9 mouse cellular contexts compared by ENCODE assay signal in genomic region chr8:109416327-109417100, GRCm38 (mm10).
A peak's percentile ranks its signal among the peaks of the same experiment; 100 is the strongest.
DNase-seq lines count a peak whose midpoint lies in the region; ATAC-seq lines count a peak whose summit lies in the region.
"Had no signal": no experiment of that assay in that cellular context is flagged by ENCODE, and none has a peak within 500 bp of the region (broad histone marks: within the 10 kb centered on the region; RNA-seq: fewer than 3 reads in every experiment).

No protein-coding gene starts in this region.

- no peak overlapping the region for H3K27ac ChIP-seq in embryonic facial prominence, embryonic 14.5 days (replicated peaks; ENCODE audit: low read depth, low read length)
- H3K27ac ChIP-seq in neural tube, embryonic 14.5 days (ENCODE audit: low read depth, low read length) = peak overlapping the region; percentile 70
- H3K27ac ChIP-seq in liver, embryonic 11.5 days (ENCODE audit: low read depth, low read length) = no peak overlapping the region
- no peak overlapping the region for H3K27ac ChIP-seq in kidney, embryonic 16.5 days (ENCODE audit: low read length)
- H3K27ac ChIP-seq in intestine, embryonic 16.5 days (ENCODE audit: low read length) = no peak overlapping the region
- H3K27ac ChIP-seq: embryonic facial prominence, embryonic 15.5 days had no signal

- no peaks in the 10 kb centered on the region for H3K4me1 ChIP-seq in embryonic facial prominence, embryonic 14.5 days (ENCODE audit: control insufficient read depth, insufficient read depth, low read length)
- H3K4me1 ChIP-seq in neural tube, embryonic 14.5 days (ENCODE audit: control insufficient read depth, insufficient read depth, low read length) = peaks cover 28% of the 10 kb centered on the region
- no peaks in the 10 kb centered on the region for H3K4me1 ChIP-seq in liver, embryonic 11.5 days (replicated peaks; ENCODE audit: control insufficient read depth, insufficient read depth, low read length)
- peaks cover 10% of the 10 kb centered on the region; the same call in 1 of the 2 replicates for H3K4me1 ChIP-seq in kidney, embryonic 16.5 days (ENCODE audit: insufficient read depth, low read length)
- H3K4me1 ChIP-seq in intestine, embryonic 16.5 days (ENCODE audit: control insufficient read depth, insufficient read depth, low read length) = no peaks in the 10 kb centered on the region

- no peak overlapping the region for H3K4me3 ChIP-seq in embryonic facial prominence, embryonic 14.5 days (ENCODE audit: low read depth, low read length)
- H3K4me3 ChIP-seq in neural tube, embryonic 14.5 days (ENCODE audit: low read depth, low read length) = no peak overlapping the region; the same call in 1 of the 2 replicates
- no peak overlapping the region for H3K4me3 ChIP-seq in liver, embryonic 11.5 days (ENCODE audit: low read depth, low read length)
- H3K4me3 ChIP-seq in kidney, embryonic 16.5 days (ENCODE audit: low read length) = no peak overlapping the region
- no peak overlapping the region for H3K4me3 ChIP-seq in intestine, embryonic 16.5 days (ENCODE audit: low read length)
- H3K4me3 ChIP-seq: embryonic facial prominence, embryonic 15.5 days had no signal

- no peak overlapping the region for H3K9ac ChIP-seq in embryonic facial prominence, embryonic 14.5 days (ENCODE audit: low read depth, low read length)
- 0 out of 2 replicates have a peak overlapping the region, but pooled peaks have one; percentile 21 for H3K9ac ChIP-seq in neural tube, embryonic 14.5 days (replicated peaks; ENCODE audit: low read depth, low read length)
- H3K9ac ChIP-seq in liver, embryonic 11.5 days (ENCODE audit: low read depth, low read length) = no peak overlapping the region
- H3K9ac ChIP-seq in kidney, embryonic 16.5 days (replicated peaks; ENCODE audit: low read length) = no peak overlapping the region
- no peak overlapping the region for H3K9ac ChIP-seq in intestine, embryonic 16.5 days (ENCODE audit: low read depth, low read length)
- H3K9ac ChIP-seq: embryonic facial prominence, embryonic 15.5 days had no signal

- WGBS in embryonic facial prominence, embryonic 14.5 days = 63% methylated on average over 17 of the region's 17 CpGs
- 36% methylated on average over 17 of the region's 17 CpGs for WGBS in neural tube, embryonic 14.5 days
- 78% methylated on average over 17 of the region's 17 CpGs for WGBS in liver, embryonic 11.5 days
- 71% methylated on average over 17 of the region's 17 CpGs for WGBS in kidney, embryonic 16.5 days
- WGBS in intestine, embryonic 16.5 days = 66% methylated on average over 17 of the region's 17 CpGs

- H3K36me3 ChIP-seq in embryonic facial prominence, embryonic 14.5 days (ENCODE audit: control insufficient read depth, insufficient read depth, low read length) = no peaks in the 10 kb centered on the region
- no peaks in the 10 kb centered on the region for H3K36me3 ChIP-seq in neural tube, embryonic 14.5 days (ENCODE audit: control insufficient read depth, insufficient read depth, low read length)
- no peaks in the 10 kb centered on the region for H3K36me3 ChIP-seq in liver, embryonic 11.5 days (ENCODE audit: control insufficient read depth, insufficient read depth, low read length)
- no peaks in the 10 kb centered on the region for H3K36me3 ChIP-seq in kidney, embryonic 16.5 days (ENCODE audit: insufficient read depth, low read length)
- no peaks in the 10 kb centered on the region for H3K36me3 ChIP-seq in intestine, embryonic 16.5 days (ENCODE audit: control insufficient read depth, insufficient read depth, low read length)
- H3K36me3 ChIP-seq: embryonic facial prominence, embryonic 15.5 days had no signal

- no peak for ATAC-seq in embryonic facial prominence, embryonic 14.5 days (ENCODE audit: low read depth)
- no peak for ATAC-seq in neural tube, embryonic 14.5 days (ENCODE audit: low read depth)
- ATAC-seq in liver, embryonic 11.5 days (replicated peaks; ENCODE audit: low FRiP score) = no peak
- no peak for ATAC-seq in kidney, embryonic 16.5 days (ENCODE audit: low FRiP score, low TSS enrichment)
- ATAC-seq in intestine, embryonic 16.5 days = no peak

- H3K27me3 ChIP-seq in embryonic facial prominence, embryonic 14.5 days (replicated peaks; ENCODE audit: control insufficient read depth, insufficient read depth, low read length) = no peaks in the 10 kb centered on the region
- H3K27me3 ChIP-seq in neural tube, embryonic 14.5 days (ENCODE audit: control insufficient read depth, insufficient read depth, low read length) = no peaks in the 10 kb centered on the region
- no peaks in the 10 kb centered on the region for H3K27me3 ChIP-seq in liver, embryonic 11.5 days (replicated peaks; ENCODE audit: control insufficient read depth, insufficient read depth, low read length)
- H3K27me3 ChIP-seq in kidney, embryonic 16.5 days (ENCODE audit: insufficient read depth, low read length) = peaks cover 3% of the 10 kb centered on the region; the same call in 1 of the 2 replicates
- H3K27me3 ChIP-seq in intestine, embryonic 16.5 days (replicated peaks; ENCODE audit: control insufficient read depth, insufficient read depth, low read length) = no peaks in the 10 kb centered on the region
- H3K27me3 ChIP-seq: embryonic facial prominence, embryonic 15.5 days had no signal

- 0 out of 2 replicates have a peak, but pooled peaks cover 3% of the 10 kb centered on the region for H3K9me3 ChIP-seq in embryonic facial prominence, embryonic 14.5 days (ENCODE audit: control insufficient read depth, low read length)
- no peaks in the 10 kb centered on the region for H3K9me3 ChIP-seq in neural tube, embryonic 14.5 days (ENCODE audit: control insufficient read depth, low read length)
- no peaks in the 10 kb centered on the region for H3K9me3 ChIP-seq in liver, embryonic 11.5 days (ENCODE audit: control insufficient read depth, low read length)
- H3K9me3 ChIP-seq in kidney, embryonic 16.5 days (ENCODE audit: low read length) = no peaks in the 10 kb centered on the region
- no peaks in the 10 kb centered on the region for H3K9me3 ChIP-seq in intestine, embryonic 16.5 days (ENCODE audit: control insufficient read depth, low read length)
- H3K9me3 ChIP-seq: embryonic facial prominence, embryonic 15.5 days had no signal

- peak; percentile 3 for DNase-seq in cerebellum, adult 11-12 months
- DNase-seq in cerebellum, adult 18-20 months = no peak
- DNase-seq in embryonic facial prominence, embryonic 14.5 days (ENCODE audit: low spot score) = no peak
- peak; percentile 55 for DNase-seq in layer of hippocampus, adult 9-11 months
- DNase-seq in liver, embryonic 11.5 days (ENCODE audit: low spot score) = no peak

- H3K4me2 ChIP-seq in embryonic facial prominence, embryonic 14.5 days (ENCODE audit: low read depth, low read length) = 0 out of 2 replicates have a peak overlapping the region, but pooled peaks have one; percentile 5
- H3K4me2 ChIP-seq in neural tube, embryonic 14.5 days (ENCODE audit: low read depth, low read length) = peak overlapping the region; percentile 30
- no peak overlapping the region for H3K4me2 ChIP-seq in liver, embryonic 11.5 days
- H3K4me2 ChIP-seq in kidney, embryonic 16.5 days (replicated peaks; ENCODE audit: low read depth, low read length) = no peak overlapping the region
- no peak overlapping the region for H3K4me2 ChIP-seq in intestine, embryonic 16.5 days (ENCODE audit: low read depth, low read length)
- H3K4me2 ChIP-seq: embryonic facial prominence, embryonic 15.5 days had no signal

Comparison
In these comparisons a context has a peak if more than half of its experiments do, and no peak if none do; other contexts are left out.
1. DNase-seq: peak in cerebellum, adult 11-12 months (single experiment) and layer of hippocampus, adult 9-11 months (single experiment); none in cerebellum, adult 18-20 months (0 of 2), embryonic facial prominence, embryonic 14.5 days (single experiment) and liver, embryonic 11.5 days (single experiment).
2. H3K4me2 ChIP-seq: peak in embryonic facial prominence, embryonic 14.5 days (single experiment) and neural tube, embryonic 14.5 days (single experiment); none in liver, embryonic 11.5 days (single experiment), kidney, embryonic 16.5 days (single experiment) and intestine, embryonic 16.5 days (single experiment).